Mouse (Mus musculus): ENCODE measurements around the gene Celf3. TPM values are rescaled to one million over a fixed set of nuclear protein-coding genes. Genes with fewer than 3 reads are reported as not detected.

Gene Celf3
- polyA plus RNA-seq, 1 experiment = not detected

- TF ChIP-seq CTCF (IDR thresholded peaks at IDR 0.05; ENCODE audit: low read depth, low read length) (no peak), POLR2A (IDR thresholded peaks at IDR 0.05; ENCODE audit: insufficient read depth, low read length) (no peak), EP300 (IDR thresholded peaks at IDR 0.05; ENCODE audit: insufficient read depth, low read depth, low read length) (no peak)
- no peaks in the 10 kb centered on the region for H3K9me3 ChIP-seq (replicated peaks; ENCODE audit: control insufficient read depth, insufficient read depth, low read length, poor library complexity, severe bottlenecking)
- no peaks in the 10 kb centered on the region for H3K27me3 ChIP-seq (ENCODE audit: control insufficient read depth, insufficient read depth, low read length, poor library complexity, severe bottlenecking)
- no peak overlapping the region for H3K27ac ChIP-seq (ENCODE audit: insufficient read depth, low read length)
- H3K9ac ChIP-seq (ENCODE audit: low read depth, poor library complexity, severe bottlenecking) = no peak overlapping the region
- H3K4me1 ChIP-seq (ENCODE audit: control insufficient read depth, insufficient read depth, low read length) = peaks cover 3% of the 10 kb centered on the region
- no peak overlapping the region for H3K4me3 ChIP-seq (ENCODE audit: low read depth, low read length)
- H3K36me3 ChIP-seq (ENCODE audit: control insufficient read depth, insufficient read depth, low read length, poor library complexity, severe bottlenecking) = no peaks in the 10 kb centered on the region
These were observed 1.6 kb upstream of the Celf3 start for GRCm38 (mm10) chr3:94476301-94477035.

GRCm38 (mm10) chr3:94477444-94477843 is 651 bp upstream of the Celf3 start:
- H3K4me3 ChIP-seq (ENCODE audit: low read depth, low read length) = no peak overlapping the region
- H3K36me3 ChIP-seq (ENCODE audit: control insufficient read depth, insufficient read depth, low read length, poor library complexity, severe bottlenecking) = no peaks in the 10 kb centered on the region
- no peaks in the 10 kb centered on the region for H3K27me3 ChIP-seq (ENCODE audit: control insufficient read depth, insufficient read depth, low read length, poor library complexity, severe bottlenecking)
- no peak for TF ChIP-seq POLR2A (IDR thresholded peaks at IDR 0.05; ENCODE audit: insufficient read depth, low read length)
- no peak for TF ChIP-seq CTCF (IDR thresholded peaks at IDR 0.05; ENCODE audit: low read depth, low read length)
- TF ChIP-seq EP300 (IDR thresholded peaks at IDR 0.05; ENCODE audit: insufficient read depth, low read depth, low read length) = no peak
- peaks cover 3% of the 10 kb centered on the region for H3K4me1 ChIP-seq (ENCODE audit: control insufficient read depth, insufficient read depth, low read length)
- no peak overlapping the region for H3K27ac ChIP-seq (ENCODE audit: insufficient read depth, low read length)
- no peak overlapping the region for H3K9ac ChIP-seq (ENCODE audit: low read depth, poor library complexity, severe bottlenecking)
- no peaks in the 10 kb centered on the region for H3K9me3 ChIP-seq (replicated peaks; ENCODE audit: control insufficient read depth, insufficient read depth, low read length, poor library complexity, severe bottlenecking)

GRCm38 (mm10) chr3:94478591-94479169 is 585 bp downstream of the Celf3 start:
- Histone ChIP-seq H3K9me3 (replicated peaks; ENCODE audit: control insufficient read depth, insufficient read depth, low read length, poor library complexity, severe bottlenecking) (no peaks in the 10 kb centered on the region), H3K4me1 (ENCODE audit: control insufficient read depth, insufficient read depth, low read length) (peaks cover 3% of the 10 kb centered on the region), H3K27ac (ENCODE audit: insufficient read depth, low read length) (no peak overlapping the region), H3K36me3 (ENCODE audit: control insufficient read depth, insufficient read depth, low read length, poor library complexity, severe bottlenecking) (no peaks in the 10 kb centered on the region), H3K9ac (ENCODE audit: low read depth, poor library complexity, severe bottlenecking) (no peak overlapping the region), H3K27me3 (ENCODE audit: control insufficient read depth, insufficient read depth, low read length, poor library complexity, severe bottlenecking) (no peaks in the 10 kb centered on the region), H3K4me3 (ENCODE audit: low read depth, low read length) (no peak overlapping the region)
- TF ChIP-seq CTCF (IDR thresholded peaks at IDR 0.05; ENCODE audit: low read depth, low read length) (no peak), EP300 (IDR thresholded peaks at IDR 0.05; ENCODE audit: insufficient read depth, low read depth, low read length) (no peak), POLR2A (IDR thresholded peaks at IDR 0.05; ENCODE audit: insufficient read depth, low read length) (no peak)

DNA sequence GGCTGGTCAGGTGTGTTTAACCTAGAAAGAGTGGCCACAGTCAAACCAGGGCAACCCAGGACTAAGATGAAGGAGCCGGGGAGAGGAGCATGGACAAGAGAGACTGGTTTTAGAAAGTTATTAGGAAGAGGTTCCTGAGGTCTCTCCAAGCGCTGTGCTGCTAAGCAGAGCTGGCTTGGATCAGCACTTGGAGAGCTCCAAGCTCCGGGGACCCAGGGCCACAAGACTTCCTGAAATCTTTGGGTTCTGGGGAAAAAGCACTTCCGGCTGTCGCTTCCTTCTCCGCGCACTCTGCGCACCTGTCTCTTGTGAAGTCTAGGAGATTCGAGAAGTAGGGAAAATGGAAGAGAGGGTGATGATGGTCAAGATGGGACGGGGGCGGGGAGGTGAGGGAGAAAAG is 1.5 kb downstream of the Celf3 start:
- H3K4me3 ChIP-seq (ENCODE audit: low read depth, low read length) = peak overlapping the region; percentile 55
- H3K4me1 ChIP-seq (ENCODE audit: control insufficient read depth, insufficient read depth, low read length) = peaks cover 3% of the 10 kb centered on the region

DNA sequence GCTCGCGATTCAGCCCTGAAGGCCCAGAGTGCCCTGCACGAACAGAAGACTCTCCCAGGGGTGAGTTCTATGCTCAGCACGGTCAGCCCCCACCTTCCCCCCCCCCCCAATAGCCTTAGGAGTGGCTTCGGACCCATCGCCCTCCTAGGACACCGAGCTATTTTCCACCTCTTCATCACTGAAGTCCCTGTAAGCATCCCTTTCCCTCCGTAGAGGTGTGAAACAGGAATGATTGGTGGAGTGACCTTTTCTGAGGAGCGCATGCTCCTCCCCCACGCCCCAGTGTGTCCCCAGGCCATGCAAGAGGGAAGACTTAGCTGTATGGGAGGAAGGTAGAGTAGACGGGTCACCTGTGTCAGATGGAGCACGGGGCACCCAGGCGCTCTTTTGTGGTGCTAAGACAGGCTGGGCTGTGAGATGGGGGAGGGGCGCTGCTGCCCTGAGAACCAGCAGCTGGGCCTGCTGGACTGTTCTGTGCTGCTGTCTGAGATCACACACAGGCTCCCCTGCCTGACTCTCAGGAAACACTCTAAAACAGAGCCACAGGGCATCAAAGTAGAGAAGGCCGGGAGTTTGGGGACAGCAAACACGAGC is 2.3 kb downstream of the Celf3 start, which contains the start of gene Riiad1:
Gene Riiad1 (minus strand): TSS at position 51 of the 594 bp plus-strand sequence.
- H3K27me3 ChIP-seq (ENCODE audit: control insufficient read depth, insufficient read depth, low read length, poor library complexity, severe bottlenecking) = no peaks in the 10 kb centered on the region
- H3K9ac ChIP-seq (ENCODE audit: low read depth, poor library complexity, severe bottlenecking) = no peak within 1 kb of the TSS
- H3K36me3 ChIP-seq (ENCODE audit: control insufficient read depth, insufficient read depth, low read length, poor library complexity, severe bottlenecking) = no peaks in the 10 kb centered on the region
- H3K4me3 ChIP-seq (ENCODE audit: low read depth, low read length) = peak within 1 kb of the TSS; percentile 55
- peaks cover 3% of the 10 kb centered on the region for H3K4me1 ChIP-seq (ENCODE audit: control insufficient read depth, insufficient read depth, low read length)
- H3K9me3 ChIP-seq (replicated peaks; ENCODE audit: control insufficient read depth, insufficient read depth, low read length, poor library complexity, severe bottlenecking) = no peaks in the 10 kb centered on the region
- no peak for TF ChIP-seq CTCF (IDR thresholded peaks at IDR 0.05; ENCODE audit: low read depth, low read length)
- TF ChIP-seq EP300 (IDR thresholded peaks at IDR 0.05; ENCODE audit: insufficient read depth, low read depth, low read length) = peak; percentile 71; the same call in 1 of the 2 replicates
- no peak within 1 kb of the TSS for H3K27ac ChIP-seq (ENCODE audit: insufficient read depth, low read length)

More for the DNA sequence above, 1.5 kb downstream of the Celf3 start:
- H3K9me3 ChIP-seq (replicated peaks; ENCODE audit: control insufficient read depth, insufficient read depth, low read length, poor library complexity, severe bottlenecking) = no peaks in the 10 kb centered on the region
- H3K9ac ChIP-seq (ENCODE audit: low read depth, poor library complexity, severe bottlenecking) = no peak overlapping the region
- no peak for TF ChIP-seq POLR2A (IDR thresholded peaks at IDR 0.05; ENCODE audit: insufficient read depth, low read length)
- TF ChIP-seq EP300 (IDR thresholded peaks at IDR 0.05; ENCODE audit: insufficient read depth, low read depth, low read length) = no peak
- TF ChIP-seq CTCF (IDR thresholded peaks at IDR 0.05; ENCODE audit: low read depth, low read length) = no peak
- H3K27me3 ChIP-seq (ENCODE audit: control insufficient read depth, insufficient read depth, low read length, poor library complexity, severe bottlenecking) = no peaks in the 10 kb centered on the region
- no peak overlapping the region for H3K27ac ChIP-seq (ENCODE audit: insufficient read depth, low read length)
- H3K36me3 ChIP-seq (ENCODE audit: control insufficient read depth, insufficient read depth, low read length, poor library complexity, severe bottlenecking) = no peaks in the 10 kb centered on the region

- H3K36me3 ChIP-seq (ENCODE audit: control insufficient read depth, insufficient read depth, low read length, poor library complexity, severe bottlenecking) = no peaks in the 10 kb centered on the region
- no peak overlapping the region for H3K27ac ChIP-seq (ENCODE audit: insufficient read depth, low read length)
- H3K4me1 ChIP-seq (ENCODE audit: control insufficient read depth, insufficient read depth, low read length) = peaks cover 3% of the 10 kb centered on the region
- TF ChIP-seq POLR2A (IDR thresholded peaks at IDR 0.05; ENCODE audit: insufficient read depth, low read length) = no peak
- TF ChIP-seq EP300 (IDR thresholded peaks at IDR 0.05; ENCODE audit: insufficient read depth, low read depth, low read length) = no peak
- no peak for TF ChIP-seq CTCF (IDR thresholded peaks at IDR 0.05; ENCODE audit: low read depth, low read length)
- H3K9ac ChIP-seq (ENCODE audit: low read depth, poor library complexity, severe bottlenecking) = no peak overlapping the region
- no peaks in the 10 kb centered on the region for H3K9me3 ChIP-seq (replicated peaks; ENCODE audit: control insufficient read depth, insufficient read depth, low read length, poor library complexity, severe bottlenecking)
- no peak overlapping the region for H3K4me3 ChIP-seq (ENCODE audit: low read depth, low read length)
- no peaks in the 10 kb centered on the region for H3K27me3 ChIP-seq (ENCODE audit: control insufficient read depth, insufficient read depth, low read length, poor library complexity, severe bottlenecking)
These were observed 3.3 kb downstream of the Celf3 start for GRCm38 (mm10) chr3:94481429-94481828.

Data from ES-Bruce4 (cell line).